Mouse (Mus musculus): Measurements from ENCODE around the gene Fam163a. TPM values are rescaled to one million over a fixed set of nuclear protein-coding genes. Genes with fewer than 3 reads are reported as not detected.

Fam163a gene
- total RNA-seq, 2 experiments from 2014 or later = 0.07 to 0.19 TPM

DNA sequence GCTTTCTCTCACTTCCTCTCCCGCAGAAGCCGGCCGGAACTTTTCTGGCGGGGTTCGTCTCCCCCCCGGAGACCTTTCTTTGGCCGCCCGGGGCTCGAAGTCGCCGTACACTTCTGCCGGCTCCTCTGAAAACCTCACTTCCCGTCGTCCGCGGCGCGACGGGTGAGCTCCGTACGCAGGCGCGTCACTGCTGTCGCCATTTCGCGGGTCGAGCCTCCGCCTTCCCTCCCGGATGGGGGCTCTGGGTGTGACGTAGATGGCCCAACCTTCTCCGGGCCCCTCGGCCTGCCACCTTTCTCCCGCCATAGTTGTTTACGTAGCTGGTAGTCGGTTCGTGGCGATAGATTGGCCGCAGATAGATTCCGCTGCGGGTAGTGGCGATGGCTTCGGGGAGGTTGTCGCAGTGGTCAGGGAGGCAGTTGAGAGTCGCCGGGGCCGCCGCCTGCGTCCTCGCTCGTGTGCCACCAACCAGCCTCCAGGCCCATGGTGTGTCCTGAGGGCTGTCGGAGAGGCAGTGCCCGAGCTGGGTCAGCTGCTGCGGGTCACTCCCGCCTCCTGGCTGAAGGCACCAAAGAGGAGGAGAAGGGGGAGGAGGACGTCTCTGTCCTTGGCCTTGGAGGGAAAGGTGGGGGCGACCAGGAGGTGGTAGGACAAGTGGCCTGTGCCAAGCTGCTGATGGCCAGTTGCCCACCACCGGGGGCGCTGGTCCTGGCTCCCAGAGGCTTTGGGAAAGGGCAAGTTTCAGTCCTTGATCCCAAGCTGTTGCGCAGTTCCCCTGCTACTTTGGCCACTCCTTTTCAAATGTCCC, 168.7 kb downstream of the Fam163a start, which contains the start of gene Tor1aip1:
TSS of gene Tor1aip1 (minus strand) at position 551 of the 808 bp plus-strand sequence.
- DNase-seq = peak; percentile 97 to 98
- intact Hi-C loops (cut with DNase I) = no loop called here

DNA sequence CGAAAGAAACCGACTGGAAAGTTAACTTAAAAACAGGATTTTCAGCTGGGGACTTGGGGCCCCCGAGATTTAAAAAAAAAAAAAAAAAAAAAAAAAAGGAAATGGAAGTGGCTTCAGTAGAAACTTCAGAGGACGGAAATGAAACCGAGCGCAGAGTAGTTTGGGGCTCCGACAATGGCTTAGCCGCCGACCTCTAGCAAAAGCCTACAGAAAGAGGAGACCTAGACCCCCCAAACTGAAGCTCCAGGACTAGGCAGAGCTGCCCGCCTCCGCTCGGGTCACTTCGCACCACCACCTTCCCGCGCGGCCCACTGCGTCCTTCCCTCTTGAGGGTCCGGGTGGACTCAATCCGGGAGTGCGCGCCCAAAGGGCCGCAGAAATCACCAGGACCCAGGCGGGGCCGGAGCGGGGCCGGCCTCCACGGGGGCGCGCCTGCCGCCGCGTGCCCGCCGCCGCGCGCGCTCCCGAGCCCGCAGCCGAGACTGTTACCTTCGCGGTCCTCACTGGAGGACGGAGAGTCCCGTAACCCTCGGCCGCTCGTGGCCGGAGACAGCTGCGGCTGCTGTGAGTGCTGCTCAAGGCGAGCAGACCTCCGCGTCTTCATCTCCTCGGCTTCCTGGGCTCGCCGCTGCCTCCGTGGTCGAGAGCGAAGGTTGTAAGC, 169.4 kb downstream of the Fam163a start, which contains the start of gene Tor1aip2:
TSS of gene Tor1aip2 (plus strand) at position 135 of the 661 bp plus-strand sequence.
- intact Hi-C loops (cut with DNase I) = no loop called here
- DNase-seq = peak; percentile 78 to 85

DNA sequence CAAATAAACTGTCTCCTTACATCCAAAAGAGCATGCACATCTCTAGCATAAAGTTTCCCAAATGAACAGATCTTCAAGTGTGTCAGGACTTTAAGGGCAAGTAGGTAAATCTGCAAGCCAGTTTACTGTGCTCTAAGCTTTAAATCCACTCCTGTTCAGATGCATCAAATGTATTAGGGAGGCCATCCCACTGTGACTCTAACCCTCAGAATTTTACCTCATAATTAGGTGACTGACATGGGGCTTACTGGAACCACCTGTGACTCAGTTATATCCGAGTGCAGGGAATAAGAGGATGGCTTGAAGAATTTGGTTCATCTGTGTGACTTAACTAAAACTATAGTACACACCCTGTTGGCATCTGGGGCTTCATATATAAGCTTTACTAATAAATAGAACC, 170.2 kb downstream of the Fam163a start:
- intact Hi-C loops (cut with DNase I) = loop anchor here (5.0 kb wide), 1 partner anchor 62 kb away; the partner anchor contains the start of gene Cep350
- no peak for DNase-seq

DNA sequence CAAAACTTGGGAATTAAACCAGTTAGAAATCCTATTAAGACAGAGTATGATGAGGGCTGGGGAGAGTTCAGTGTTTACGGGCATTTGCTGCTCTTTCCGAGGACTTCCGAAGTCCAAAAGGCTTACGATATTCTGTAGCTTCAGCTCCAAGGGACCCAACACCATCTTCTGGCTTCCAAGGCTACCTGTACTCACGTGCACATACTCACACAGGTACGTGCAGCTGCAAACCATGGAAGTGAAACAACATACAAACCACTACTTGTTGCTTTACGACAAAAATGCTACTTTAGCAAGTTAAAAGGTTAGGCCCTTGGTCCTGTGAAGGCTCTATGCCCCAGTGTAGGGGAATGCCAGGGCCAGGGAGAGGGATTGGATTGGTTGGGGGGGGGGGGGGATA, 170.9 kb downstream of the Fam163a start:
- no peak for DNase-seq

DNA sequence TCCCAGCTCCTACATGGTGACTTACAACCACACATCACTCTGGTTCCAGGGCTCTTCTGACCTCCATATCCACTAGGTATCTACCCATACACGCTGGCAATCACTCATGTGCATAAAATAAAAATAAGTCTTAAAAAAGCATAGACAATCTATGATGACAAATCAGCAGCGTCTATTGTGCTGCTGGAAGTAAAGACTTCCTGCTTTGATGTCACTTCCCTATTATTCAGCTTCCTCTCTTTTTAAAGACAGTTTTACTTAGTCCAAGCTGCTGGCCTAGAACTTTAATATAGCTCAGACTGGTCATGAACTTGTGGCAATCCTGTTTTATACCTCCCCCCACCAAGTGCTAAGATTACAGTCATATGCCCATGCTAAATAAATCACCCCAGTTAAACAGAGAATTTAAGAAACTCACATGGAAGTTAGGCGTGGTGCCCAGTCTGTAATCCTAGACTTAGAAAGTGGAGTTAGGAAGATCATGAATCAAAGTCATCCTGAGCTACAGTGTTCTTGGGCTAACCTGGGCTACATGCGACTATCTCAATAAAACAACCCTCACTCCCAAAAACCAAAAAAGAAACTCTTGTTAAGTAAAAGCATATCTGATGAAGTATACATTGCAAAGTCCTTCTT, 176.4 kb downstream of the Fam163a start:
- intact Hi-C loops (cut with DNase I) = no loop called here
- no peak for DNase-seq

More for the DNA sequence above, 170.9 kb downstream of the Fam163a start:
- intact Hi-C loops (cut with DNase I) = loop anchor here (5.0 kb wide), 1 partner anchor 62 kb away; the partner anchor contains the start of gene Cep350

DNA sequence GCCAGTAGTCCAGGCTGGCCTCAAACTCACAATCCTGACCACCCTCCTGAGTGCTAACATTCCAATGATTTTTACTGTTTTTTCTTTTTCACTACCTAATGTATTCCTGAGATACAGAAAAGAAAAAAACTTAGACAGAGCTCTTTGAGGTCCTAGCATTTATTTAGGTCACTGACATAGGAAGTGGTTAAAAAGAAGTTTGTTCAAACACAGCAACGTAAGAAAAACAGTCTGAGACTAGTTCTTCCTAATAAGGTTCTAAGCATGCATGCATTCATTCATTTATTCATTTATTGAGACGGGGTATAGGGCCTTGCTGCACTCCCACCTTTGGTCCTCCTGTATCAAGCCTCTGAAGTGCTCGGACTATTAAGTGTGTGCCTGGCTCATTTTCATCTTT, 177.0 kb downstream of the Fam163a start:
- no peak for DNase-seq
- intact Hi-C loops (cut with DNase I) = no loop called here

Other genes starting within 250 kb of the Fam163a start
- gene Cep350, start 231.8 kb downstream of the Fam163a start, total RNA-seq (2021) = 10 to 100 TPM; 37.9 to 40.7 TPM
- 10 to 100 TPM; 49.4 to 50.1 TPM for gene Tor1aip2, start 169.6 kb downstream of the Fam163a start, total RNA-seq (2021)
- 10 to 100 TPM; 70.8 to 74.8 TPM for gene Tor1aip1, start 168.5 kb downstream of the Fam163a start, total RNA-seq (2021)
- 1 to 10 TPM in 1 of 2 experiments, not detected in 1; 1.9 TPM for gene Tdrd5, start 98.6 kb upstream of the Fam163a start, total RNA-seq (2021)
- gene Nphs2, start 105.7 kb upstream of the Fam163a start, total RNA-seq (2021) = under 1 TPM; 0.10 to 0.32 TPM
- 100 to 1,000 TPM; 387 to 449 TPM for gene Gm2000, start 161.0 kb upstream of the Fam163a start, total RNA-seq (2021)
- under 1 TPM in 1 of 2 experiments, not detected in 1; 0.61 TPM for gene Axdnd1, start 216.1 kb upstream of the Fam163a start, total RNA-seq (2021)

Measured in heart, postnatal 14 days (tissue).